Mouse (Mus musculus) forebrain, embryonic 13.5 days (tissue): ENCODE measurements around the gene Grip1. TPM values are rescaled to one million over a fixed set of nuclear protein-coding genes. Genes with fewer than 3 reads are reported as not detected.

Source experiments
- ATAC-seq: fragments of 200-750 bp; cut with Nextera tagmentation; 2 replicates; pipeline ENCODE4 v1.8.0; 2017
- H3K27ac ChIP-seq: fragments of 300-500 bp; sonication (generic); 2 replicates; pipeline ENCODE4 v1.5.1; 2015; ENCODE audit warnings: inconsistent platforms, mild to moderate bottlenecking, moderate library complexity
- H3K27me3 ChIP-seq: fragments of 300-500 bp; sonication (generic); 2 replicates; pipeline ENCODE4 v1.6.1; 2015; ENCODE audit warnings: mild to moderate bottlenecking, inconsistent platforms
- H3K36me3 ChIP-seq: fragments of 300-500 bp; sonication (generic); 2 replicates; pipeline ENCODE4 v1.6.1; 2015; ENCODE audit warnings: mild to moderate bottlenecking, inconsistent platforms; ENCODE audit not compliant: poor library complexity, severe bottlenecking
- H3K4me1 ChIP-seq: fragments of 300-500 bp; sonication (generic); 2 replicates; pipeline ENCODE4 v1.6.1; 2015; ENCODE audit warnings: inconsistent platforms
- H3K4me2 ChIP-seq: fragments of 300-500 bp; sonication (generic); 2 replicates; pipeline ENCODE4 v1.6.1; 2015; ENCODE audit warnings: inconsistent platforms, mild to moderate bottlenecking, moderate library complexity
- H3K4me3 ChIP-seq: fragments of 300-500 bp; sonication (generic); 2 replicates; pipeline ENCODE4 v1.5.1; 2015; ENCODE audit warnings: mild to moderate bottlenecking, inconsistent platforms
- H3K9ac ChIP-seq: fragments of 300-500 bp; sonication (generic); 2 replicates; pipeline ENCODE4 v1.6.1; 2015; ENCODE audit warnings: mild to moderate bottlenecking, inconsistent platforms
- H3K9me3 ChIP-seq: fragments of 300-500 bp; sonication (generic); replicated peaks from 2 replicates; pipeline ENCODE4 v1.6.1; 2016; ENCODE audit warnings: inconsistent platforms
- WGBS: fragments of 180-500 bp; shearing (Covaris S2); methylation state at CpG from one replicate; pipeline ENCODE4 v1.1.7; 2015; 5-methylcytosine and 5-hydroxymethylcytosine counted together
- polyA plus RNA-seq: library from polyadenylated mRNA; unstranded; fragments of >200 nt; fragmentation: Nextera tagmentation; extraction: Ambion mirVana; gene quantifications from 2 replicates; pipeline ENCODE4 v1.2.1, GENCODE M21; 2015

Grip1 gene
- polyA plus RNA-seq, 1 experiment from 2014 or later = 12.4 TPM

DNA sequence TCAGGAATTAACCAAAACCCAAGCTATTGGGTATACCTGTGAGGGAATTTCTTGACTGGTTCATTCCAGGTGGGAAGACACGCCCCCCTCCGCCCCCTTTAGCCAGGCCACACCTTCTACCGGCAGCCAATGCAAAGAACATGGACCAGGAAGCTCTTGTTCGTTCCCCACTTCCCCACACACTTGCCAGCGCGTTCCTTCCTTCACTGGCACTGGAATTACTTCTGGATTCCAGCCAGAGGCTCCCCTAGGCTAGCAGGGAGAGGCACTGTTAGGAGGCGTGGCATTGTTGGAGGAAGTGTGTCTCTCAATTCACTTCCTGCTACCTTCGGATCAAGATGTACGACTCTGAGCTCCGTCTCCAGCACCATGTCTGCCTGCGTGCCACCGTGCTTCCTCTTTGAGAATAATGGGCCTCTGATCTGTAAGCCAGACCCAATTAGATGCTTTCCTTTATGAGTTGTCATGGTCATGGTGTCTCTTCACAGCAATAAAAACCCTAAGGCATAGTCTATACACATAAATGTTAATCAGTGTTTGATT, 682.5 kb downstream of the Grip1 start:
- Histone ChIP-seq H3K36me3 (no peaks in the 10 kb centered on the region), H3K4me1 (no peaks in the 10 kb centered on the region), H3K9ac (no peak overlapping the region), H3K4me2 (no peak overlapping the region), H3K27ac (no peak overlapping the region), H3K9me3 (no peaks in the 10 kb centered on the region), H3K27me3 (no peaks in the 10 kb centered on the region), H3K4me3 (no peak overlapping the region)
- no peak for ATAC-seq
- WGBS = 89% methylated on average over 12 of the region's 12 CpGs

Other genes starting within 250 kb of the Grip1 start
- gene Cand1, start 213.8 kb upstream of the Grip1 start, polyA plus RNA-seq = 54.3 and 55.5 TPM in 2 replicates